Mouse (Mus musculus) heart, postnatal 0 days (tissue): ENCODE measurements at regions not wholly inside any gene's neighbourhood (a gene's known extent, or its start where the extent isn't known, plus 50 kb on each side); places are given as distances from the start of the nearest gene placed in this dataset.

ENCODE experiments used
- CTCF ChIP-seq: IDR thresholded peaks from 2 replicates; pipeline ENCODE4 v1.5.1; 2016; ENCODE audit warnings: antibody characterized with exemption, control low read depth, low read depth
- EP300 ChIP-seq: IDR thresholded peaks from 2 replicates; pipeline ENCODE4 v1.6.1; 2016; ENCODE audit warnings: antibody characterized with exemption, low read depth

GRCm38 (mm10) chr13:5289753-5290449 is 571.4 kb upstream of the Klf6 start:
- TF ChIP-seq EP300 (no peak), CTCF (no peak)
